Mouse (Mus musculus) spleen, adult 12 weeks (tissue): ENCODE data around the gene Trmt1.

Experiments used
- DNase-seq: peaks from one replicate; pipeline ENCODE4 v3.0.0; 2022; ENCODE audit warnings: low spot score

Trmt1 gene

GRCm38 (mm10) chr8:84686191-84687002 is at the start of gene Trmt1:
Gene Trmt1 (plus strand): TSS chr8:84686307.
- DNase-seq, result peak; percentile 61

- no peak for DNase-seq
These were observed 48.1 kb upstream of the Trmt1 start for GRCm38 (mm10) chr8:84637946-84638554.

- peak; percentile 33 for DNase-seq
These were observed 47.4 kb upstream of the Trmt1 start for GRCm38 (mm10) chr8:84638555-84639161.

GRCm38 (mm10) chr8:84639162-84640009 is 46.7 kb upstream of the Trmt1 start:
- DNase-seq, result peak; percentile 96

- DNase-seq, result no peak
These were observed 46.0 kb upstream of the Trmt1 start for GRCm38 (mm10) chr8:84640010-84640588.

- DNase-seq, result no peak
These were observed 45.4 kb upstream of the Trmt1 start for GRCm38 (mm10) chr8:84640617-84641294.

GRCm38 (mm10) chr8:84641578-84642361 is 44.3 kb upstream of the Trmt1 start:
- DNase-seq, result no peak

GRCm38 (mm10) chr8:84643019-84643418 is 43.1 kb upstream of the Trmt1 start:
- DNase-seq, result no peak

- no peak for DNase-seq
These were observed 39.3 kb upstream of the Trmt1 start for GRCm38 (mm10) chr8:84646800-84647199.

GRCm38 (mm10) chr8:84647461-84647901 is 38.6 kb upstream of the Trmt1 start:
- no peak for DNase-seq

- DNase-seq, result no peak
These were observed 35.9 kb upstream of the Trmt1 start for GRCm38 (mm10) chr8:84650213-84650612.

- DNase-seq, result no peak
These were observed 32.9 kb upstream of the Trmt1 start for GRCm38 (mm10) chr8:84653092-84653631.

GRCm38 (mm10) chr8:84654597-84654996 is 31.5 kb upstream of the Trmt1 start:
- no peak for DNase-seq

- DNase-seq, result no peak
These were observed 30.5 kb upstream of the Trmt1 start for GRCm38 (mm10) chr8:84655336-84656190.

GRCm38 (mm10) chr8:84656191-84656525 is 29.9 kb upstream of the Trmt1 start:
- DNase-seq, result no peak

- DNase-seq, result peak; percentile 53
These were observed 29.4 kb upstream of the Trmt1 start for GRCm38 (mm10) chr8:84656641-84657126.

- no peak for DNase-seq
These were observed 28.9 kb upstream of the Trmt1 start for GRCm38 (mm10) chr8:84657203-84657602.

- DNase-seq, result no peak
These were observed 28.4 kb upstream of the Trmt1 start for GRCm38 (mm10) chr8:84657680-84658079.

GRCm38 (mm10) chr8:84658951-84659350 is 27.2 kb upstream of the Trmt1 start:
- DNase-seq, result no peak
